Mouse (Mus musculus) midbrain, embryonic 11.5 days (tissue): ENCODE results near the gene Lrrn1. TPM values are rescaled to one million over a fixed set of nuclear protein-coding genes. Genes with fewer than 3 reads are reported as not detected.

Experiments
- ATAC-seq: fragments of 200-750 bp; cut with Nextera tagmentation; 2 replicates; pipeline ENCODE4 v1.8.0; 2017; ENCODE audit warnings: moderate TSS enrichment, moderate library complexity; ENCODE audit not compliant: low FRiP score
- DNase-seq: peaks from one replicate; pipeline ENCODE4 v3.0.0; 2015; ENCODE audit warnings: low spot score; ENCODE audit errors: missing footprints
- H3K27ac ChIP-seq: fragments of 300-500 bp; sonication (generic); 2 replicates; pipeline ENCODE4 v1.5.1; 2014; ENCODE audit warnings: low read depth, low read length
- H3K27me3 ChIP-seq: fragments of 300-500 bp; sonication (generic); 2 replicates; pipeline ENCODE4 v1.6.1; 2014; ENCODE audit warnings: mild to moderate bottlenecking, low read length, moderate library complexity, mixed read lengths; ENCODE audit not compliant: control insufficient read depth, insufficient read depth
- H3K36me3 ChIP-seq: fragments of 300-500 bp; sonication (generic); 2 replicates; pipeline ENCODE4 v1.6.1; 2014; ENCODE audit warnings: mild to moderate bottlenecking, low read length, moderate library complexity, mixed read lengths; ENCODE audit not compliant: control insufficient read depth, insufficient read depth
- H3K4me1 ChIP-seq: fragments of 300-500 bp; sonication (generic); 2 replicates; pipeline ENCODE4 v1.6.1; 2014; ENCODE audit warnings: low read length; ENCODE audit not compliant: control insufficient read depth, insufficient read depth
- H3K4me2 ChIP-seq: fragments of 300-500 bp; sonication (generic); 2 replicates; pipeline ENCODE4 v1.6.1; 2014; ENCODE audit warnings: mild to moderate bottlenecking, moderate library complexity
- H3K4me3 ChIP-seq: fragments of 300-500 bp; sonication (generic); 2 replicates; pipeline ENCODE4 v1.5.1; 2014; ENCODE audit warnings: low read depth, low read length
- H3K9ac ChIP-seq: fragments of 300-500 bp; sonication (generic); 2 replicates; pipeline ENCODE4 v1.6.1; 2014; ENCODE audit warnings: low read length
- H3K9me3 ChIP-seq: fragments of 300-500 bp; sonication (generic); 2 replicates; pipeline ENCODE4 v1.6.1; 2016; ENCODE audit warnings: low read length; ENCODE audit not compliant: control insufficient read depth
- WGBS: fragments of 180-500 bp; shearing (Covaris S2); extraction: QIAGEN DNeasy Blood & Tissue Kit; methylation state at CpG from one replicate; pipeline ENCODE4 v1.1.7; 2014; 5-methylcytosine and 5-hydroxymethylcytosine counted together
- polyA plus RNA-seq: library from polyadenylated mRNA; unstranded; fragments of >200 nt; fragmentation: Nextera tagmentation; extraction: Ambion mirVana; gene quantifications from 2 replicates; pipeline ENCODE4 v1.2.1, GENCODE M21; 2014

Lrrn1 gene
- polyA plus RNA-seq, 1 experiment from 2014 or later = 129 TPM

DNA sequence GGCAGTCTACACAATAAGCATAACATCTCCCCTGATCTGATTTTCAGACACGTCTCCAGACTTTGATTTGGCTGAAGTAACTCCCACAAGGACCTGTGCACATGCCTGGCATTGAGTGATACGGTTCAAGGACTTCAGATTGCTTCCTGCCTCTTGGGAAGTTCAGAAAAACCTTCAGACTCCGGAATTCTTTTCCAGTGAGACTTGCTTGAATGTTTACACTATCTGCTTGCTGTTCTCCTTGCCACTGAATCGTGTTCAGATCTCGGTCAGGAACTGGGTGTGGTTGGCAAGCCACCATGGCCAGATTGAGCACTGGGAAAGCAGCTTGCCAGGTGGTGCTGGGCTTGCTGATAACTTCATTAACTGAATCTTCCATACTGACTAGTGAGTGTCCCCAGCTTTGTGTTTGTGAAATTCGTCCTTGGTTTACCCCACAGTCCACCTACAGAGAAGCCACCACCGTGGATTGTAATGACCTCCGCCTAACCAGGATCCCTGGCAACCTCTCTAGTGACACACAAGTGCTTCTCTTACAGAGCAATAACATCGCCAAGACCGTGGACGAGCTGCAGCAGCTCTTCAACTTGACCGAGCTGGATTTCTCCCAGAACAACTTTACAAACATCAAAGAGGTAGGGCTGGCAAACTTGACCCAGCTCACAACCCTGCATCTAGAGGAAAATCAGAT is 37.5 kb downstream of the Lrrn1 start:
- H3K36me3 ChIP-seq = peaks cover 17% of the 10 kb centered on the region
- no peak overlapping the region for H3K27ac ChIP-seq
- 91% methylated on average over 12 of the region's 12 CpGs for WGBS
- H3K27me3 ChIP-seq = no peaks in the 10 kb centered on the region
- H3K4me2 ChIP-seq = no peak overlapping the region
- H3K9ac ChIP-seq = no peak overlapping the region
- H3K4me3 ChIP-seq = no peak overlapping the region
- H3K9me3 ChIP-seq = no peaks in the 10 kb centered on the region
- no peaks in the 10 kb centered on the region for H3K4me1 ChIP-seq
- ATAC-seq = no peak
- DNase-seq = no peak

- 94% methylated on average over 3 of the region's 3 CpGs for WGBS
- ATAC-seq = no peak
- no peak for DNase-seq
Measured at GRCm38 (mm10) chr6:107574561-107574960, 45.0 kb downstream of the Lrrn1 start.

GRCm38 (mm10) chr6:107575405-107575804 is 45.8 kb downstream of the Lrrn1 start:
- Histone ChIP-seq H3K4me3 (no peak overlapping the region), H3K36me3 (no peaks in the 10 kb centered on the region), H3K4me1 (no peaks in the 10 kb centered on the region), H3K9ac (no peak overlapping the region), H3K27me3 (no peaks in the 10 kb centered on the region), H3K9me3 (no peaks in the 10 kb centered on the region), H3K4me2 (no peak overlapping the region), H3K27ac (no peak overlapping the region)
- 83% methylated on average over 3 of the region's 3 CpGs for WGBS
- DNase-seq (no peak), ATAC-seq (0 out of 2 replicates have a peak, but pooled peaks have one; percentile 15)

More at GRCm38 (mm10) chr6:107574561-107574960, 45.0 kb downstream of the Lrrn1 start:
- Histone ChIP-seq H3K9me3 (no peaks in the 10 kb centered on the region), H3K4me1 (no peaks in the 10 kb centered on the region), H3K36me3 (no peaks in the 10 kb centered on the region), H3K4me3 (no peak overlapping the region), H3K27me3 (no peaks in the 10 kb centered on the region), H3K9ac (no peak overlapping the region), H3K4me2 (no peak overlapping the region), H3K27ac (no peak overlapping the region)

GRCm38 (mm10) chr6:107577309-107577708 is 47.7 kb downstream of the Lrrn1 start:
- peak; percentile 6 for DNase-seq
- Histone ChIP-seq H3K27ac (no peak overlapping the region), H3K9ac (no peak overlapping the region), H3K4me1 (no peaks in the 10 kb centered on the region), H3K4me3 (no peak overlapping the region), H3K4me2 (no peak overlapping the region), H3K27me3 (no peaks in the 10 kb centered on the region), H3K9me3 (no peaks in the 10 kb centered on the region), H3K36me3 (no peaks in the 10 kb centered on the region)
- WGBS = 94% methylated on average over 8 of the region's 8 CpGs
- no peak for ATAC-seq

- Histone ChIP-seq H3K36me3 (no peaks in the 10 kb centered on the region), H3K27me3 (no peaks in the 10 kb centered on the region), H3K4me3 (no peak overlapping the region), H3K9me3 (no peaks in the 10 kb centered on the region), H3K9ac (no peak overlapping the region), H3K27ac (no peak overlapping the region), H3K4me2 (no peak overlapping the region), H3K4me1 (no peaks in the 10 kb centered on the region)
- 81% methylated on average over 1 of the region's 1 CpGs for WGBS
- DNase-seq (no peak), ATAC-seq (no peak)
Measured at GRCm38 (mm10) chr6:107583759-107584383, 54.3 kb downstream of the Lrrn1 start.

- Histone ChIP-seq H3K27ac (no peak overlapping the region), H3K27me3 (no peaks in the 10 kb centered on the region), H3K9me3 (no peaks in the 10 kb centered on the region), H3K36me3 (no peaks in the 10 kb centered on the region), H3K4me3 (no peak overlapping the region), H3K4me2 (no peak overlapping the region), H3K4me1 (no peaks in the 10 kb centered on the region), H3K9ac (no peak overlapping the region)
- ATAC-seq = no peak
- DNase-seq = no peak
Measured at GRCm38 (mm10) chr6:107605151-107605550, 75.6 kb downstream of the Lrrn1 start.

DNA sequence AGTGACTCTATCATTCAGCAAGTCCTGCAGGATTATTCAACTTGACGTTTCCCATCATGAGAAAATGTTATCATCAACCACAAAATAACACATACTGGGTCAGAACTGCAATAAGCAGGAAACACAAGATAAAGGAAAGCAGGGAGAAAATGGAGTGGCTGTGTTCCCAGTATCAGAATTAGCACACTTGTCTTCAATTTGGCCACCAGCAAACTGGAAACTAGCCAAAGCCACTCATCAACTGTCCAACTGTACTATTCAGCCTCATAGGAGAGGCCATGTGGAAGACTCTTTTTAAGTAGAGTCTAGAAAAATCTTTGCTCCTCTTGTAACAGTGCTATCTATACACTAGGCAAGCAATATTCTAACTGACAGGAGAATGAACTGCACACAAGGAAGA is 84.7 kb downstream of the Lrrn1 start:
- WGBS = 84% methylated on average over 1 of the region's 1 CpGs

More for the DNA sequence above, 84.7 kb downstream of the Lrrn1 start:
- Histone ChIP-seq H3K4me3 (no peak overlapping the region), H3K9ac (no peak overlapping the region), H3K4me2 (no peak overlapping the region), H3K27me3 (no peaks in the 10 kb centered on the region), H3K36me3 (no peaks in the 10 kb centered on the region), H3K4me1 (no peaks in the 10 kb centered on the region), H3K27ac (no peak overlapping the region), H3K9me3 (no peaks in the 10 kb centered on the region)
- no peak for DNase-seq
- ATAC-seq = no peak
